23 mouse cellular contexts compared by ENCODE assay signal in genomic region chr10:24367010-24367409, GRCm38 (mm10).
DNase-seq lines count a peak whose midpoint lies in the region; TF ChIP-seq lines count a peak whose summit lies in the region.
"Had no signal": no experiment of that assay in that cellular context is flagged by ENCODE, and none has a peak within 500 bp of the region (broad histone marks: within the 10 kb centered on the region; RNA-seq: fewer than 3 reads in every experiment).

No protein-coding gene starts in this region.

- no peak for TF ChIP-seq CTCF in embryonic fibroblast, embryonic 13.5 days (IDR thresholded peaks at IDR 0.05; ENCODE audit: borderline replicate concordance, insufficient read depth, low read length)
- no peak for TF ChIP-seq CTCF in cerebellum, adult 2 months (IDR thresholded peaks at IDR 0.05; ENCODE audit: borderline replicate concordance, insufficient read depth, low read depth, low read length)

- H3K4me3 ChIP-seq in embryonic fibroblast, embryonic 13.5 days (ENCODE audit: insufficient read depth, low read length), result no peak overlapping the region
- H3K4me3 ChIP-seq in cerebellum, adult 2 months (replicated peaks; ENCODE audit: insufficient read depth, low read depth, low read length), result no peak overlapping the region
- H3K4me3 ChIP-seq: embryonic facial prominence, embryonic 13.5 days; embryonic facial prominence, embryonic 15.5 days; forebrain, embryonic 13.5 days; forebrain, embryonic 15.5 days had no signal

- peak overlapping the region; percentile 83 for H3K27ac ChIP-seq in embryonic fibroblast, embryonic 13.5 days (ENCODE audit: insufficient read depth, low read length)
- H3K27ac ChIP-seq in cerebellum, adult 2 months (ENCODE audit: insufficient read depth, low read length), result no peak overlapping the region
- H3K27ac ChIP-seq: embryonic facial prominence, embryonic 13.5 days; embryonic facial prominence, embryonic 15.5 days; forebrain, embryonic 13.5 days; forebrain, embryonic 15.5 days had no signal

- peaks cover 14% of the 10 kb centered on the region for H3K4me1 ChIP-seq in embryonic fibroblast, embryonic 13.5 days (ENCODE audit: control insufficient read depth, insufficient read depth, low read length)
- H3K4me1 ChIP-seq in cerebellum, adult 2 months (ENCODE audit: control insufficient read depth, insufficient read depth, low read length), result no peaks in the 10 kb centered on the region
- H3K4me1 ChIP-seq: forebrain, embryonic 13.5 days had no signal

- no peaks in the 10 kb centered on the region for H3K27me3 ChIP-seq in cerebellum, adult 2 months (ENCODE audit: control insufficient read depth, insufficient read depth, low read length)
- H3K27me3 ChIP-seq: CH12.LX; embryonic facial prominence, embryonic 13.5 days; embryonic facial prominence, embryonic 15.5 days; forebrain, embryonic 13.5 days; forebrain, embryonic 15.5 days; Patski had no signal

- TF ChIP-seq POLR2A in embryonic fibroblast, embryonic 13.5 days (IDR thresholded peaks at IDR 0.05; ENCODE audit: low read depth, low read length), result no peak
- TF ChIP-seq POLR2A in cerebellum, adult 2 months (IDR thresholded peaks at IDR 0.05; ENCODE audit: borderline replicate concordance, insufficient read depth, low read length), result no peak

- WGBS in cerebellum, adult 2 months, result 65% methylated on average over 5 of the region's 5 CpGs

- DNase-seq in 3T3-L1 (ENCODE audit: low read depth, low spot score), result peak; percentile 70
- DNase-seq in Muller cell, postnatal 12 days (ENCODE audit: inconsistent ontology term), result peak; percentile 87
- DNase-seq in left cerebral cortex, adult 9 months (ENCODE audit: low spot score in 2 of 2), result no peak
- no peak for DNase-seq in cerebellum, adult 2 months
- no peak for DNase-seq in yolk sac, embryonic 10.5 days (ENCODE audit: low spot score)
- DNase-seq: adrenal gland, adult 8-10 months; adrenal gland, postnatal 14 days; adrenal gland, postnatal 36 days; B cell, adult 2 months; cerebellum, adult 11-12 months; cerebellum, adult 8-10 months; cerebellum, adult 9-11 months; cerebellum, postnatal 14 days; cerebellum, postnatal 36 days; embryo, embryonic 11 days; forebrain, postnatal 0 days had no signal

Comparison
In these comparisons a context has a peak if more than half of its experiments do, and no peak if none do; other contexts are left out.
1. DNase-seq: peak in 3T3-L1 (single experiment) and Muller cell, postnatal 12 days (single experiment); none in left cerebral cortex, adult 9 months (0 of 2), cerebellum, adult 2 months (0 of 2) and yolk sac, embryonic 10.5 days (single experiment).